In genomic region chr16:22164446-22164845, GRCm38 (mm10) we compare ENCODE assay signal across 10 mouse cellular contexts. TPM values are rescaled to one million over a fixed set of nuclear protein-coding genes. Genes with fewer than 3 reads are reported as not detected.
A peak's percentile ranks its signal among the peaks of the same experiment; 100 is the strongest.
DNase-seq lines count a peak whose midpoint lies in the region; ATAC-seq lines count a peak whose summit lies in the region.
"Had no signal": no experiment of that assay in that cellular context is flagged by ENCODE, and none has a peak within 500 bp of the region (broad histone marks: within the 10 kb centered on the region; RNA-seq: fewer than 3 reads in every experiment).

No protein-coding gene starts in this region.

- intact Hi-C loops in heart, postnatal 10 days (cut with DNase I) = loop anchor here (5.0 kb wide), 2 partner anchors 57 to 103 kb away; partner anchors contain the start of gene Tra2b

- ATAC-seq in liver, embryonic 11.5 days (replicated peaks; ENCODE audit: low FRiP score) = no peak
- ATAC-seq in embryonic facial prominence, embryonic 14.5 days (ENCODE audit: low read depth) = no peak
- no peak for ATAC-seq in limb, embryonic 11.5 days (ENCODE audit: insufficient number of reproducible peaks, low FRiP score, low TSS enrichment, low read depth)

- DNase-seq in heart, adult 11 months = peak; percentile 73
- DNase-seq in heart, postnatal 10 days = no peak
- DNase-seq in liver, embryonic 11.5 days (ENCODE audit: low spot score) = peak; percentile 25
- DNase-seq in liver = no peak
- DNase-seq in embryonic facial prominence, embryonic 14.5 days (ENCODE audit: low spot score) = no peak
- no peak for DNase-seq in limb, embryonic 11.5 days (ENCODE audit: low spot score)
- no peak for DNase-seq in spleen, adult 12 weeks (ENCODE audit: low spot score)
- no peak for DNase-seq in frontal cortex, postnatal 14 days (ENCODE audit: low spot score in 2 of 2)
- DNase-seq: gastrocnemius, adult 2 months; kidney, adult 2 months had no signal

- H3K27me3 ChIP-seq in liver, embryonic 11.5 days (replicated peaks; ENCODE audit: control insufficient read depth, insufficient read depth, low read length) = peaks cover 43% of the 10 kb centered on the region
- H3K27me3 ChIP-seq in embryonic facial prominence, embryonic 14.5 days (replicated peaks; ENCODE audit: control insufficient read depth, insufficient read depth, low read length) = no peaks in the 10 kb centered on the region
- no peaks in the 10 kb centered on the region for H3K27me3 ChIP-seq in limb, embryonic 11.5 days (ENCODE audit: control insufficient read depth, insufficient read depth, low read length)

- no peak overlapping the region for H3K4me3 ChIP-seq in liver, embryonic 11.5 days (ENCODE audit: low read depth, low read length)
- H3K4me3 ChIP-seq in embryonic facial prominence, embryonic 14.5 days (ENCODE audit: low read depth, low read length) = no peak overlapping the region
- no peak overlapping the region for H3K4me3 ChIP-seq in limb, embryonic 11.5 days (ENCODE audit: low read depth, low read length)

- H3K36me3 ChIP-seq in liver, embryonic 11.5 days (ENCODE audit: control insufficient read depth, insufficient read depth, low read length) = no peaks in the 10 kb centered on the region
- H3K36me3 ChIP-seq in embryonic facial prominence, embryonic 14.5 days (ENCODE audit: control insufficient read depth, insufficient read depth, low read length) = no peaks in the 10 kb centered on the region
- no peaks in the 10 kb centered on the region for H3K36me3 ChIP-seq in limb, embryonic 11.5 days (ENCODE audit: control insufficient read depth, insufficient read depth, low read length)

- no peaks in the 10 kb centered on the region for H3K9me3 ChIP-seq in liver, embryonic 11.5 days (ENCODE audit: control insufficient read depth, low read length)
- no peaks in the 10 kb centered on the region for H3K9me3 ChIP-seq in embryonic facial prominence, embryonic 14.5 days (ENCODE audit: control insufficient read depth, low read length)
- no peaks in the 10 kb centered on the region for H3K9me3 ChIP-seq in limb, embryonic 11.5 days (ENCODE audit: control insufficient read depth, low read length)

- H3K4me1 ChIP-seq in liver, embryonic 11.5 days (replicated peaks; ENCODE audit: control insufficient read depth, insufficient read depth, low read length) = no peaks in the 10 kb centered on the region
- H3K4me1 ChIP-seq in embryonic facial prominence, embryonic 14.5 days (ENCODE audit: control insufficient read depth, insufficient read depth, low read length) = peaks cover 8% of the 10 kb centered on the region; the same call in 1 of the 2 replicates
- H3K4me1 ChIP-seq in limb, embryonic 11.5 days (ENCODE audit: control insufficient read depth, insufficient read depth, low read length) = no peaks in the 10 kb centered on the region

- WGBS in liver, embryonic 11.5 days = 48% methylated on average over 8 of the region's 8 CpGs
- 54% methylated on average over 8 of the region's 8 CpGs for WGBS in embryonic facial prominence, embryonic 14.5 days
- 46% methylated on average over 8 of the region's 8 CpGs for WGBS in limb, embryonic 11.5 days

- H3K4me2 ChIP-seq in liver, embryonic 11.5 days = 0 out of 2 replicates have a peak overlapping the region, but pooled peaks have one; percentile 23
- peak overlapping the region; percentile 81 for H3K4me2 ChIP-seq in embryonic facial prominence, embryonic 14.5 days (ENCODE audit: low read depth, low read length)
- H3K4me2 ChIP-seq in limb, embryonic 11.5 days (ENCODE audit: low read depth, severe bottlenecking) = peak overlapping the region; percentile 54; the same call in 1 of the 2 replicates

- H3K27ac ChIP-seq in liver, embryonic 11.5 days (ENCODE audit: low read depth, low read length) = no peak overlapping the region
- no peak overlapping the region for H3K27ac ChIP-seq in embryonic facial prominence, embryonic 14.5 days (replicated peaks; ENCODE audit: low read depth, low read length)
- no peak overlapping the region for H3K27ac ChIP-seq in limb, embryonic 11.5 days (replicated peaks; ENCODE audit: low read depth, low read length)
- H3K27ac ChIP-seq: gastrocnemius, adult 2 months had no signal

- H3K9ac ChIP-seq in liver, embryonic 11.5 days (ENCODE audit: low read depth, low read length) = no peak overlapping the region
- 0 out of 2 replicates have a peak overlapping the region, but pooled peaks have one; percentile 97 for H3K9ac ChIP-seq in embryonic facial prominence, embryonic 14.5 days (ENCODE audit: low read depth, low read length)
- no peak overlapping the region for H3K9ac ChIP-seq in limb, embryonic 11.5 days (ENCODE audit: low read length)

RNA-seq across cellular contexts. Expression of gene Igf2bp2, which starts 1.3 kb away (rescaled TPM):
- total RNA-seq in heart, postnatal 10 days (2021) = 10 to 100 TPM; 11.6 to 20.0 TPM
- polyA plus RNA-seq in liver, embryonic 11.5 days (2014; fragmentation: Nextera tagmentation; extraction: Ambion mirVana) = 75.1 and 77.1 TPM in 2 replicates
- 74.7 and 81.4 TPM in 2 replicates for polyA plus RNA-seq in embryonic facial prominence, embryonic 14.5 days (2014; fragmentation: Nextera tagmentation; extraction: Ambion mirVana)
- 190 and 206 TPM in 2 replicates for polyA plus RNA-seq in limb, embryonic 11.5 days (2014; fragmentation: Nextera tagmentation; extraction: Ambion mirVana)

Comparison
In these comparisons a context has a peak if more than half of its experiments do, and no peak if none do; other contexts are left out.
1. DNase-seq: peak in heart, adult 11 months (single experiment) and liver, embryonic 11.5 days (single experiment); none in heart, postnatal 10 days (0 of 2), liver (single experiment), embryonic facial prominence, embryonic 14.5 days (single experiment), limb, embryonic 11.5 days (single experiment), spleen, adult 12 weeks (single experiment) and frontal cortex, postnatal 14 days (0 of 2).
2. H3K4me2 ChIP-seq: peak in every context shown above with its lines; median percentile 81 in embryonic facial prominence, embryonic 14.5 days; 54 in limb, embryonic 11.5 days; 23 in liver, embryonic 11.5 days.